Mouse (Mus musculus) urinary bladder, adult 18-20 months (tissue): ENCODE measurements around the gene Galnt10.
A peak's percentile ranks its signal among the peaks of the same experiment; 100 is the strongest.

Source experiments
- DNase-seq, 2 experiments: peaks; one replicate each; pipeline ENCODE4 v3.0.0; 2022; ENCODE audit warnings: low spot score in 2 of 2, mixed read lengths in 2 of 2

The Galnt10 gene

GRCm38 (mm10) chr11:57645018-57645559 lies at the start of gene Galnt10:
Gene Galnt10, plus strand, starts transcription at chr11:57645442.
- peak; percentile 76 to 84 for DNase-seq

GRCm38 (mm10) chr11:57595899-57596298 lies 49.3 kb upstream of the Galnt10 start:
- DNase-seq, result no peak

GRCm38 (mm10) chr11:57598161-57598560 lies 47.1 kb upstream of the Galnt10 start:
- DNase-seq, result no peak

- DNase-seq, result no peak
Observed at GRCm38 (mm10) chr11:57599304-57599703, 45.9 kb upstream of the Galnt10 start.

- no peak for DNase-seq
Observed at GRCm38 (mm10) chr11:57600113-57600512, 45.1 kb upstream of the Galnt10 start.

- DNase-seq, result no peak
Observed at GRCm38 (mm10) chr11:57600621-57601121, 44.6 kb upstream of the Galnt10 start.

- DNase-seq, result no peak
Observed at GRCm38 (mm10) chr11:57601806-57602455, 43.3 kb upstream of the Galnt10 start.

- no peak for DNase-seq
Observed at GRCm38 (mm10) chr11:57605086-57605485, 40.2 kb upstream of the Galnt10 start.

- no peak for DNase-seq
Observed at GRCm38 (mm10) chr11:57605660-57606059, 39.6 kb upstream of the Galnt10 start.

- no peak for DNase-seq
Observed at GRCm38 (mm10) chr11:57614502-57614901, 30.7 kb upstream of the Galnt10 start.

- DNase-seq, result no peak
Observed at GRCm38 (mm10) chr11:57615286-57615685, 30.0 kb upstream of the Galnt10 start.

- no peak for DNase-seq
Observed at GRCm38 (mm10) chr11:57615871-57616270, 29.4 kb upstream of the Galnt10 start.

- peak; percentile 12 to 23 for DNase-seq
Observed at GRCm38 (mm10) chr11:57617526-57618264, 27.5 kb upstream of the Galnt10 start.

GRCm38 (mm10) chr11:57621472-57621871 lies 23.8 kb upstream of the Galnt10 start:
- no peak for DNase-seq

GRCm38 (mm10) chr11:57621876-57622275 lies 23.4 kb upstream of the Galnt10 start:
- no peak for DNase-seq

- no peak for DNase-seq
Observed at GRCm38 (mm10) chr11:57624490-57624893, 20.8 kb upstream of the Galnt10 start.

- DNase-seq, result no peak
Observed at GRCm38 (mm10) chr11:57625465-57625864, 19.8 kb upstream of the Galnt10 start.

GRCm38 (mm10) chr11:57627086-57627735 lies 18.0 kb upstream of the Galnt10 start:
- DNase-seq, result no peak

GRCm38 (mm10) chr11:57631805-57632485 lies 13.3 kb upstream of the Galnt10 start:
- no peak for DNase-seq

- DNase-seq, result no peak
Observed at GRCm38 (mm10) chr11:57633006-57633405, 12.2 kb upstream of the Galnt10 start.

- no peak for DNase-seq
Observed at GRCm38 (mm10) chr11:57633975-57634585, 11.2 kb upstream of the Galnt10 start.
